Mouse (Mus musculus) WW6 (cell line): ENCODE data around the gene Zfp64.

Source experiments
- DNase-seq: peaks from one replicate; pipeline ENCODE4 v3.0.0-alpha.2; 2013; ENCODE audit warnings: low read depth, low spot score

Gene Zfp64

GRCm38 (mm10) chr2:168848553-168848952, 106.8 kb downstream of the Zfp64 start:
- no peak for DNase-seq

- no peak for DNase-seq
These were observed 109.1 kb downstream of the Zfp64 start for GRCm38 (mm10) chr2:168846180-168846720.
